Mouse (Mus musculus) bone marrow macrophage, adult 2 months (primary cell): ENCODE measurements around the gene Med11.

ENCODE experiments used
- CTCF ChIP-seq: IDR thresholded peaks from 2 replicates; pipeline ENCODE4 v1.5.1; 2012; ENCODE audit warnings: low read depth, mild to moderate bottlenecking, low read length, moderate library complexity
- POLR2A ChIP-seq: IDR thresholded peaks from 2 replicates; pipeline ENCODE4 v1.6.1; 2012; ENCODE audit warnings: mild to moderate bottlenecking, low read depth, low read length, borderline replicate concordance

DNA sequence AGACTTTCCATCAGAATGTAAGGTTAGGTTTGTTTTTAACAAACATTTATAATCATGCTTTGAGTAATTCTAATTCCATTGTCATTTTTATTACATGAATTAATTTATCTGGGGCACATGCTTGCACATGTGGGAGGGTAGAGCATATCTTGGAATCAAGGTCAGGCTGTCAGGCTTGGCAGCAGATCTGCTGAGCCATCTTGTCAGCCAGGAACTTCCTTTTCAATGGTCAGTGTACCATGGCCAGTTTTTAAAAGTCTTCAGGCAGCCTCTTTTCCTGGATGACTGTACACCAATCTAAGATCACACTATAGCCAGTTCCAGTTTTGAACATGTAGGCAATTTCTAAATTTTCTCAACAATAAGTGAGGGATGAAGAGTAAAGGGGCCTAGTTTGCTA is 21.0 kb downstream of the Med11 start:
- no peak for TF ChIP-seq CTCF
- no peak for TF ChIP-seq POLR2A
